Mouse (Mus musculus): ENCODE results near the gene Scly.

DNA sequence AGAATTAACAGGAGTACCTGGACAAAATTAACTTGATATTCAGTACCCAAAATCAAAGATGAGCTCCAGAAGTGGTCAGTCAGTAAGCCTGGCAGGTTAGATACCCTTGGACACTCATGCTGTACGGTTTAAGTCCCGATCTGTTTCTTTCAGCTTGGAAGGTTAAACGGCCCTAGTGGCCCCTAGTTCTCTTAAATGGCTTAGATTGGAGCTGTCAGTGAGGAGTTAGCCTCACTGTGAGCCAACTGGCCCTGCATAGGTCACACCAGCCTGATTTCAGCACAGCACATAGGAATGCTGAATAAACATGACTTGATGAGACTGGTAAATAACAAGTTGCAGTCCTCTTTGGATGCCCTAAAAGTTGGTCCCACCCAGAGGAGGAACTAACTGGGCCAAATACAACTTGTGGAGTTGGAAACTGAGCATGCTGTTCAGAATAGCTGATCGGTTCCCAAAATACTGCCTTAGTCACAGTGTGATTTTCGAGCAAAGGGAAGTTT is 46.9 kb upstream of the Scly start:
- no peak for TF ChIP-seq CTCF (conservative IDR thresholded peaks at IDR 0.05; ENCODE audit: insufficient read depth, insufficient read length, low read depth, low read length)
- no peak for TF ChIP-seq POLR2A (IDR thresholded peaks at IDR 0.05; ENCODE audit: low read depth, low read length)

All from kidney, adult 2 months (tissue).